Mouse (Mus musculus) midbrain, embryonic 13.5 days (tissue): ENCODE results near the gene Jpt1. TPM values are rescaled to one million over a fixed set of nuclear protein-coding genes. Genes with fewer than 3 reads are reported as not detected.
A peak's percentile ranks its signal among the peaks of the same experiment; 100 is the strongest.
"Not testable (repeated sequence)": the region's sequence is repeated elsewhere in the genome, so short reads cannot be mapped to it uniquely, and the experiment has no call there.

ENCODE experiments used
- ATAC-seq: fragments of 200-750 bp; cut with Nextera tagmentation; 2 replicates; pipeline ENCODE4 v1.8.0; 2017; ENCODE audit warnings: mild to moderate bottlenecking, moderate TSS enrichment, moderate library complexity
- H3K27ac ChIP-seq: fragments of 300-500 bp; sonication (generic); 2 replicates; pipeline ENCODE4 v1.5.1; 2015; ENCODE audit warnings: inconsistent platforms, mild to moderate bottlenecking, moderate library complexity
- H3K27me3 ChIP-seq: fragments of 300-500 bp; sonication (generic); 2 replicates; pipeline ENCODE4 v1.6.1; 2015; ENCODE audit warnings: mild to moderate bottlenecking, inconsistent platforms
- H3K36me3 ChIP-seq: fragments of 300-500 bp; sonication (generic); 2 replicates; pipeline ENCODE4 v1.6.1; 2015; ENCODE audit warnings: mild to moderate bottlenecking, inconsistent platforms
- H3K4me1 ChIP-seq: fragments of 300-500 bp; sonication (generic); replicated peaks from 2 replicates; pipeline ENCODE4 v1.6.1; 2015; ENCODE audit warnings: inconsistent platforms
- H3K4me2 ChIP-seq: fragments of 300-500 bp; sonication (generic); replicated peaks from 2 replicates; pipeline ENCODE4 v1.6.1; 2015; ENCODE audit warnings: moderate library complexity, mild to moderate bottlenecking, inconsistent platforms
- H3K4me3 ChIP-seq: fragments of 300-500 bp; sonication (generic); replicated peaks from 2 replicates; pipeline ENCODE4 v1.5.1; 2015; ENCODE audit warnings: mild to moderate bottlenecking, inconsistent platforms
- H3K9ac ChIP-seq: fragments of 300-500 bp; sonication (generic); replicated peaks from 2 replicates; pipeline ENCODE4 v1.6.1; 2015; ENCODE audit warnings: mild to moderate bottlenecking, inconsistent platforms
- H3K9me3 ChIP-seq: fragments of 300-500 bp; sonication (generic); 2 replicates; pipeline ENCODE4 v1.6.1; 2016; ENCODE audit warnings: mild to moderate bottlenecking, inconsistent platforms
- WGBS: fragments of 180-500 bp; shearing (Covaris S2); methylation state at CpG from one replicate; pipeline ENCODE4 v1.1.7; 2015; 5-methylcytosine and 5-hydroxymethylcytosine counted together
- polyA plus RNA-seq: library from polyadenylated mRNA; unstranded; fragments of >200 nt; fragmentation: Nextera tagmentation; extraction: Ambion mirVana; gene quantifications from 2 replicates; pipeline ENCODE4 v1.2.1, GENCODE M21; 2015

Jpt1 gene
- polyA plus RNA-seq, 1 experiment from 2014 or later, result 1,462 TPM

- Histone ChIP-seq H3K9me3 (no peaks in the 10 kb centered on the region), H3K4me3 (no peak overlapping the region), H3K27ac (no peak overlapping the region), H3K27me3 (no peaks in the 10 kb centered on the region), H3K36me3 (peaks cover 13% of the 10 kb centered on the region), H3K4me1 (peaks cover 8% of the 10 kb centered on the region), H3K4me2 (no peak overlapping the region), H3K9ac (peak overlapping the region; percentile 40; the same call in 1 of the 2 replicates)
- 17% methylated on average over 6 of the region's 6 CpGs for WGBS
- ATAC-seq, result no peak
These were observed 30.5 kb downstream of the Jpt1 start for GRCm38 (mm10) chr11:115483726-115484125.

DNA sequence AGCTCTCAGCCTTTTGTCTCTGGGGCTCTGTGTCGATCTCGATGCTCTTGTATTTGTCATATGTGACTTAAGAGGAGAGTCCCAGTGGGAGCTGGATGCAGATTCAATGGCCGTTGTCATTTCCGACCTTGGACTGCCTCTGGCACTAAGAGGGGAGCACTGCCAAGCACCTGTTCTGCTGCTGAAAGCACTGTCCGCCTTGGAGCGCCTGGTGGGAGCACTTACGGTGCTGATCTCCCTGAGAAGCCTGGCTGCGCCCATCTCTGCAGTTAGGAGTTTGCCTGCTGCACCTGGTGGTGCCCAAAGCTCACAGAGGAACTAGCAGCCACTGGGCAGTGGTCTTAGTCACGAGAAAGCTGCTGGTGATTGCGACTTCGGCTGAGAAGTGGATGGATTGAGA, 30.9 kb downstream of the Jpt1 start:
- no peaks in the 10 kb centered on the region for H3K9me3 ChIP-seq
- no peak for ATAC-seq
- 70% methylated on average over 11 of the region's 11 CpGs for WGBS

GRCm38 (mm10) chr11:115481553-115482259, 32.5 kb downstream of the Jpt1 start:
- Histone ChIP-seq H3K4me3 (no peak overlapping the region), H3K36me3 (peaks cover 11% of the 10 kb centered on the region), H3K27me3 (no peaks in the 10 kb centered on the region), H3K4me1 (peaks cover 19% of the 10 kb centered on the region), H3K9ac (no peak overlapping the region), H3K9me3 (no peaks in the 10 kb centered on the region), H3K27ac (no peak overlapping the region), H3K4me2 (no peak overlapping the region)
- no peak for ATAC-seq
- 88% methylated on average over 6 of the region's 6 CpGs for WGBS

More for the DNA sequence above, 30.9 kb downstream of the Jpt1 start:
- Histone ChIP-seq H3K27ac (no peak overlapping the region), H3K36me3 (peaks cover 11% of the 10 kb centered on the region), H3K4me2 (no peak overlapping the region), H3K9ac (peak overlapping the region; percentile 40; the same call in 1 of the 2 replicates), H3K4me1 (peaks cover 8% of the 10 kb centered on the region), H3K27me3 (no peaks in the 10 kb centered on the region), H3K4me3 (no peak overlapping the region)

DNA sequence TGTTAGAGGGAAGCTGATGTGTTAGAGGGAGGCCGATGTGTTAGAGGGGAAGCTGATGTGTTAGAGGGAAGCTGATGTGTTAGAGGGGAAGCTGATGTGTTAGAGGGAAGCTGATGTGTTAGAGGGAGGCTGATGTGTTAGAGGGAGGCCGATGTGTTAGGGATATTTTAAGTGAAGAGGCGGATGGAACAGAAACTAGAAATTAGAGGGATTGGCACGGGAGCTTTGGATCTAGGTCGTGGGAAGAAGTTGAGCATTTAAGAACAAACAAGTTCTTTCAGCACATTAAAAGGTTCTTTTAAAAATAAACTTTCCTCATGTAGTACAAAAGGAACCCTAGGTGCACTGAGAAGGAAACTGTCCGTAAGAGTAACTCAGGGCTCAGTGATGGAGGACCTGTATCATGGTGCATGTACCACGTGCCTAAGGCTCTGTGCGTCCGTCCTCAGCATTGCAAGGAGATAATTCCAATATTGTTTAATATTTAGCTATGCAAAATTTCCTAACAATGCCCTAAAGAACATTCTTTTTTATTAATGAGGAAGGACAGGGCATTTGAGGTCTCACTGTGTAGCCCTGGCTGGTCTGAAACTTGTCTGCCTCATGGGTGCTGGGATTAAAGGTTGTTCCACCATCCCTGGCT, 35.8 kb downstream of the Jpt1 start:
- Histone ChIP-seq H3K9me3 (no peaks in the 10 kb centered on the region), H3K4me3 (no peak overlapping the region), H3K27ac (no peak overlapping the region), H3K4me1 (peaks cover 38% of the 10 kb centered on the region), H3K36me3 (peaks cover 11% of the 10 kb centered on the region), H3K4me2 (no peak overlapping the region), H3K27me3 (no peaks in the 10 kb centered on the region), H3K9ac (no peak overlapping the region)
- 86% methylated on average over 9 of the region's 9 CpGs for WGBS
- ATAC-seq, result no peak

DNA sequence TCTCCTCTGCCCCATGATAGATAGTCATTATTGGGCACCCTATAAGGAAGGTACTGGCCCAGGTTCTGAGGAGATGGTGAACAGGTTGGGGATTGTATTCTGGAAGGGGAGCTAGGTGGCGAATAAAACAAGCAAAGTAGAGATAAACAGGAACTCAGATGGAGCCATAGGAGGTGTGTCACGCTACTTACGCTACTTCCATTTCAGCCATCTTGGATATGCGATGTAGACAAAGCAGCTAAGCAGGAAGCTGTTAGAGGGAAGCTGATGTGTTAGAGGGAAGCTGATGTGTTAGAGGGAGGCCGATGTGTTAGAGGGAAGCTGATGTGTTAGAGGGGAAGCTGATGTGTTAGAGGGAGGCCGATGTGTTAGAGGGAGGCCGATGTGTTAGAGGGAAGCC, 36.8 kb downstream of the Jpt1 start:
- 92% methylated on average over 7 of the region's 7 CpGs for WGBS
- not testable (repeated sequence) for H3K27me3 ChIP-seq, H3K27ac ChIP-seq, H3K9me3 ChIP-seq, H3K4me2 ChIP-seq, ATAC-seq
- Histone ChIP-seq H3K4me3 (0 out of 2 replicates have a peak overlapping the region, but pooled peaks have one; percentile 93), H3K36me3 (peaks cover 11% of the 10 kb centered on the region), H3K4me1 (peaks cover 40% of the 10 kb centered on the region), H3K9ac (peak overlapping the region; percentile 24; the same call in 1 of the 2 replicates)

DNA sequence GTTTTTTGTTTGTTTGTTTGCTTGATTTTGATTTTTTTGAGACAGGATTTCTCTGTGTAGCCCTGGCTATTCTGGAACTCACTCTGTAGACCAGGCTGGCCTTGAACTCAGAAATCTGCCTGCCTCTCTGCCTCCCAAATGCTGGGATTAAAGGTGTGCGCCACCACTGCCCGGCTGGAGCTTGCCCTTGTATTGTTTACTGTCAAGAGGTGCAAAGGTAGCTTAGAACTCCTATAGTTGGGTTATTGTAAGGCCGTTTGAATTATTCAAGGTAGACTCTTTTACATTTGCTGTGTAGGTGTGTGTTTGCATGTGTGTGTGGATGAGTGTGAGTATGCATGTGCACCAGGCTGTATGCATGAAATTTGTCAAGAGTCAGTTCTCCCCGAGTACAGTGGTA, 37.6 kb downstream of the Jpt1 start:
- 86% methylated on average over 4 of the region's 4 CpGs for WGBS
- H3K9me3 ChIP-seq, ATAC-seq, H3K27ac ChIP-seq, H3K27me3 ChIP-seq, H3K36me3 ChIP-seq: not testable (repeated sequence)
- H3K9ac ChIP-seq, result peak overlapping the region; percentile 84
- H3K4me2 ChIP-seq, result peak overlapping the region; percentile 85
- peaks cover 40% of the 10 kb centered on the region for H3K4me1 ChIP-seq
- H3K4me3 ChIP-seq, result peak overlapping the region; percentile 93

DNA sequence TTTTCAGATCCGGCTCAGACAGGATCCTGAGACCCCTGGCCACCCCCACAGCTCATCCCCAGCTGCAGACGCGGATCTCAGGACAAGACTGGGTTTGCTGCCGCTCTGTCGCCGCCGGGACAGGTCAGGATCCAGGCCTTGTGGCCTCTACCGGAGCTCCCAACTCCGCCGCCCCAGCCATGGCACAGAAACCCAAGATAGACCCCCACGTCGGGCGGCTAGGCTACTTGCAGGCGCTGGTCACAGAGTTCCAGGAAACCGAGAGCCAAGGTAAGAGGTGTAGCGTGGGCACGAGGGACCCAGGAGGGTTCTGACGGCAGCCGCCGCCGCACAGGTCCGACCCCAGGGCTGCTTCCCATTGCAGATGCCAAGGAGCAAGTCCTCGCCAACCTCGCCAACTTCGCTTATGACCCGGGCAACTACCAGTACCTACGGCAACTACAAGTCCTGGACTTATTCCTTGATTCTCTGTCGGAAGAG, 38.4 kb downstream of the Jpt1 start:
- WGBS, result 5% methylated on average over 28 of the region's 28 CpGs
- Histone ChIP-seq H3K9ac (peak overlapping the region; percentile 84), H3K9me3 (no peaks in the 10 kb centered on the region), H3K27ac (peak overlapping the region; percentile 86; the same call in 1 of the 2 replicates), H3K36me3 (peaks cover 6% of the 10 kb centered on the region; the same call in 1 of the 2 replicates), H3K27me3 (no peaks in the 10 kb centered on the region), H3K4me3 (peak overlapping the region; percentile 93), H3K4me2 (peak overlapping the region; percentile 85), H3K4me1 (peaks cover 40% of the 10 kb centered on the region)
- ATAC-seq, result no peak; the same call in 1 of the 2 replicates

GRCm38 (mm10) chr11:115475025-115475757, 39.0 kb downstream of the Jpt1 start, which contains the start of gene Armc7:
Armc7 (plus strand) TSS chr11:115475667.
- Histone ChIP-seq H3K4me2 (peak within 1 kb of the TSS; percentile 85), H3K4me3 (peak within 1 kb of the TSS; percentile 93), H3K9ac (peak within 1 kb of the TSS; percentile 84), H3K36me3 (peaks cover 5% of the 10 kb centered on the region; the same call in 1 of the 2 replicates), H3K27ac (peak within 1 kb of the TSS; percentile 86), H3K9me3 (no peaks in the 10 kb centered on the region), H3K4me1 (peaks cover 40% of the 10 kb centered on the region), H3K27me3 (no peaks in the 10 kb centered on the region)
- ATAC-seq, result peak; percentile 97
- WGBS, result under 1% methylated on average over 26 of the region's 26 CpGs

DNA sequence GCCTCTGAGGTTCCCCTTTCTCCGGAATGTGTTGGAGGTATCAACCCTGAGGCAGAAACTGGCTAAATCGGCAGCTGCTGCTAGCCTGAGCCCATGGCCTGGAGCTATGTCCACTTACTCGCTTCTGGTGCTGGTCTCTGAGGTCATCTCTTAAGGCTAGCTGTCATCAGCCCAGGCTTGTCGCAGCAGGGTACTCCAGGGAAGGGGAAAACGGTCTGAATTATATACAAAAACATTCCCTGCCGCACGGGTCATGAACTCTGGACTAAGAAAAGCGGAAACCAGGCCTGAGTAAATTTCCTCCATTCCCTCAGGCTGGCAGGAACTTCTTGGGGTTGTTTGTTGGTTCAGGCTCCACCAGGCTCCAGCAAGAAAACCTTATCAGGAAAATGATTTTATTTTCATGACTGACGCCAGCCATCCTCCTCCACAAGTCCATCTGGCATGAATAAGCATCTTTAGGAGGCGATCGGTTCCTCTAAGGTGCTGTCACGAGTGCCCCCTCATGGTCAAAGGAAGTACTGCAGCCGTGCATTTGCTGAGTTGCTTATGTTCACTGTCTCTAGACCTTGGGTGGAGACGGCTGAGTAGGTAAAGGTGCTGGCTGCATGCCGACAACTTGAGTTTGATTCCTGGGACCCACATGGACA, 40.4 kb downstream of the Jpt1 start:
- ATAC-seq, result 0 out of 2 replicates have a peak, but pooled peaks have one; percentile 1
- H3K36me3 ChIP-seq, result no peaks in the 10 kb centered on the region
- 26% methylated on average over 15 of the region's 15 CpGs for WGBS
- no peak overlapping the region for H3K4me3 ChIP-seq
- H3K9me3 ChIP-seq, result no peaks in the 10 kb centered on the region
- no peaks in the 10 kb centered on the region for H3K27me3 ChIP-seq
- H3K9ac ChIP-seq, result peak overlapping the region; percentile 24; the same call in 1 of the 2 replicates
- no peak overlapping the region for H3K27ac ChIP-seq
- 0 out of 2 replicates have a peak overlapping the region, but pooled peaks have one; percentile 17 for H3K4me2 ChIP-seq
- H3K4me1 ChIP-seq, result peaks cover 40% of the 10 kb centered on the region

- Histone ChIP-seq H3K4me1 (peaks cover 33% of the 10 kb centered on the region), H3K9me3 (no peaks in the 10 kb centered on the region), H3K4me2 (no peak overlapping the region), H3K27ac (no peak overlapping the region), H3K4me3 (no peak overlapping the region), H3K27me3 (no peaks in the 10 kb centered on the region), H3K9ac (no peak overlapping the region), H3K36me3 (no peaks in the 10 kb centered on the region)
- ATAC-seq, result no peak
- WGBS, result 88% methylated on average over 7 of the region's 7 CpGs
These were observed 42.0 kb downstream of the Jpt1 start for GRCm38 (mm10) chr11:115472183-115472582.

DNA sequence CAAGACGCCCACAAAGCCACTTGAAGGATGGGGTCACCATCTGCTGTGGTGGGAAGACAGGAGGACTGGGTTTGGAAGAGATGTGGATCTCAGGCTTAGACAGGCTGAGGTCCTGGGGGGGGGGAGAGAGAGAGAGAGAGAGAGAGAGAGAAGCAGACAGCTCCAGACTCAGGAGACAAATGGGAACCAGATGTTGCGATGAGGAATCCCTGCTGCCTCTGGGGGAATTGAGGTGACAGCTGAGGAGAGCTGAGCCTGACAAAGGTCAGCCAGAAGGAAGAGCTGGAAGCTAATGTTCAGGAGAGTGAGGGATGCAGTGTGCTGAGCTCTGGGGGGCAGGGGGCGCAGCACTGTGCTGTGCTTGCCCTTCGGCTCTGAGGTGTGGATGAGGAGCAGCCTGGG, 47.0 kb downstream of the Jpt1 start:
- no peaks in the 10 kb centered on the region for H3K36me3 ChIP-seq
- no peak overlapping the region; the same call in 1 of the 2 replicates for H3K9ac ChIP-seq
- H3K9me3 ChIP-seq, result no peaks in the 10 kb centered on the region
- WGBS, result 65% methylated on average over 4 of the region's 4 CpGs
- H3K4me1 ChIP-seq, result peaks cover 2% of the 10 kb centered on the region; the same call in 1 of the 2 replicates
- no peak overlapping the region for H3K27ac ChIP-seq
- no peaks in the 10 kb centered on the region for H3K27me3 ChIP-seq
- H3K4me2 ChIP-seq, result no peak overlapping the region
- no peak overlapping the region for H3K4me3 ChIP-seq
- no peak for ATAC-seq
